Mouse (Mus musculus) embryonic facial prominence, embryonic 11.5 days (tissue): Measurements from ENCODE around the gene Mterf1b. TPM values are rescaled to one million over a fixed set of nuclear protein-coding genes. Genes with fewer than 3 reads are reported as not detected.

ENCODE experiments used
- polyA plus RNA-seq: library from polyadenylated mRNA; unstranded; fragments of >200 nt; fragmentation: Nextera tagmentation; extraction: Ambion mirVana; gene quantifications from 2 replicates; pipeline ENCODE4 v1.2.1, GENCODE M21; 2014

Mterf1b gene
- polyA plus RNA-seq, 1 experiment from 2014 or later: 4.6 TPM

Other genes with a start within 250 kb of the Mterf1b start
- 130 and 142 TPM in 2 replicates for gene Cyp51, start 87.6 kb upstream of the Mterf1b start, polyA plus RNA-seq